Mouse (Mus musculus): ENCODE data around the gene Aoah.

- TF ChIP-seq CTCF (conservative IDR thresholded peaks at IDR 0.05 in 1 of 2, IDR thresholded peaks at IDR 0.05 in 1 of 2; ENCODE audit: low read depth in 2 of 2, low read length in 2 of 2) (no peak), ZNF384 (IDR thresholded peaks at IDR 0.05; ENCODE audit: low read depth, low read length) (no peak), USF1 (IDR thresholded peaks at IDR 0.05; ENCODE audit: low read depth, low read length) (no peak)
Observed at GRCm38 (mm10) chr13:20793901-20794300, at the start of gene Aoah.

All from CH12.LX (cell line).